23 mouse cellular contexts compared by ENCODE assay signal in genomic region chr10:126599686-126600085, GRCm38 (mm10).
DNase-seq lines count a peak whose midpoint lies in the region; ATAC-seq and TF ChIP-seq lines count a peak whose summit lies in the region.
"Had no signal": no experiment of that assay in that cellular context is flagged by ENCODE, and none has a peak within 500 bp of the region (broad histone marks: within the 10 kb centered on the region; RNA-seq: fewer than 3 reads in every experiment).

No protein-coding gene starts in this region.

- 0 out of 2 replicates have a peak, but pooled peaks cover 5% of the 10 kb centered on the region for H3K9me3 ChIP-seq in forebrain, embryonic 15.5 days
- no peaks in the 10 kb centered on the region for H3K9me3 ChIP-seq in forebrain, embryonic 11.5 days (ENCODE audit: control insufficient read depth, low read length)

- no peak for TF ChIP-seq EP300 in heart, adult 2 months (IDR thresholded peaks at IDR 0.05; ENCODE audit: insufficient read depth, low read depth, low read length)

- no peaks in the 10 kb centered on the region for H3K36me3 ChIP-seq in heart, adult 2 months (ENCODE audit: control insufficient read depth, insufficient read depth, low read length)
- H3K36me3 ChIP-seq in forebrain, embryonic 15.5 days = no peaks in the 10 kb centered on the region
- no peaks in the 10 kb centered on the region for H3K36me3 ChIP-seq in forebrain, embryonic 11.5 days (ENCODE audit: control insufficient read depth, insufficient read depth, low read length)
- H3K36me3 ChIP-seq: G1E had no signal

- H3K4me1 ChIP-seq in heart, adult 2 months (ENCODE audit: control insufficient read depth, insufficient read depth, low read length) = no peaks in the 10 kb centered on the region
- H3K4me1 ChIP-seq in forebrain, embryonic 15.5 days = no peaks in the 10 kb centered on the region
- no peaks in the 10 kb centered on the region for H3K4me1 ChIP-seq in forebrain, embryonic 11.5 days (replicated peaks; ENCODE audit: control insufficient read depth, insufficient read depth, low read length)

- H3K9ac ChIP-seq in heart, adult 2 months (ENCODE audit: low read depth, low read length) = no peak overlapping the region
- H3K9ac ChIP-seq in forebrain, embryonic 15.5 days (replicated peaks) = no peak overlapping the region
- no peak overlapping the region for H3K9ac ChIP-seq in forebrain, embryonic 11.5 days (ENCODE audit: low read length)

- no peak overlapping the region for H3K27ac ChIP-seq in heart, adult 2 months
- no peak overlapping the region for H3K27ac ChIP-seq in forebrain, embryonic 15.5 days (replicated peaks)
- no peak overlapping the region for H3K27ac ChIP-seq in forebrain, embryonic 11.5 days (ENCODE audit: low read depth, low read length)

- no peaks in the 10 kb centered on the region for H3K79me2 ChIP-seq in heart, adult 2 months (replicated peaks; ENCODE audit: control insufficient read depth, insufficient read depth, low read length)

- no peak overlapping the region for H3K4me2 ChIP-seq in forebrain, embryonic 15.5 days (replicated peaks)
- no peak overlapping the region for H3K4me2 ChIP-seq in forebrain, embryonic 11.5 days (ENCODE audit: low read depth, low read length, severe bottlenecking)

- DNase-seq in heart, adult 11 months = peak; percentile 69
- DNase-seq in heart, adult 2 months = no peak
- DNase-seq in R1 (ENCODE audit: low read depth, low spot score) = peak; percentile 60
- peak; percentile 29 for DNase-seq in ZHBTc4 (ENCODE audit: low read depth, low spot score)
- no peak for DNase-seq in forebrain, embryonic 11.5 days (ENCODE audit: low spot score)
- DNase-seq: adrenal gland, adult 2 months; adrenal gland, adult 8-10 months; adrenal gland, postnatal 10 days; adrenal gland, postnatal 14 days; adrenal gland, postnatal 25 days; adrenal gland, postnatal 36 days; B cell, adult 2 months; cerebellum, adult 11 months; cerebellum, adult 11-12 months; cerebellum, adult 18-20 months; cerebellum, adult 2 months; cerebellum, adult 8-10 months had no signal

- no peak for TF ChIP-seq POLR2A in heart, adult 2 months (IDR thresholded peaks at IDR 0.05; ENCODE audit: insufficient read depth, low read depth, low read length)

- no peak for TF ChIP-seq CTCF in heart, adult 2 months (IDR thresholded peaks at IDR 0.05)

- 78% methylated on average over 2 of the region's 2 CpGs for WGBS in heart, adult 2 months
- WGBS in forebrain, embryonic 15.5 days = 88% methylated on average over 2 of the region's 2 CpGs
- 88% methylated on average over 2 of the region's 2 CpGs for WGBS in forebrain, embryonic 11.5 days

- intact Hi-C loops in heart, adult 2 months (cut with DNase I) = no loop called here

- H3K4me3 ChIP-seq in heart, adult 2 months = no peak overlapping the region
- no peak overlapping the region for H3K4me3 ChIP-seq in forebrain, embryonic 15.5 days
- no peak overlapping the region for H3K4me3 ChIP-seq in forebrain, embryonic 11.5 days (ENCODE audit: low read depth, low read length)

- no peak for ATAC-seq in forebrain, embryonic 15.5 days (replicated peaks)
- ATAC-seq in forebrain, embryonic 11.5 days (replicated peaks; ENCODE audit: low FRiP score) = no peak
- ATAC-seq: activated CD4-positive, CD25-positive, alpha-beta regulatory T cell, adult 4 months; CD4-positive, CD25-positive, alpha-beta regulatory T cell, adult 4 months; Patski had no signal

- no peaks in the 10 kb centered on the region for H3K27me3 ChIP-seq in heart, adult 2 months (ENCODE audit: control insufficient read depth, insufficient read depth, low read length)
- H3K27me3 ChIP-seq in forebrain, embryonic 15.5 days = no peaks in the 10 kb centered on the region
- no peaks in the 10 kb centered on the region for H3K27me3 ChIP-seq in forebrain, embryonic 11.5 days (ENCODE audit: control insufficient read depth, insufficient read depth, low read length)
- H3K27me3 ChIP-seq: CH12.LX, Patski had no signal

Comparison
In these comparisons a context has a peak if more than half of its experiments do, and no peak if none do; other contexts are left out.
1. DNase-seq: peak in heart, adult 11 months (single experiment), R1 (single experiment) and ZHBTc4 (single experiment); none in heart, adult 2 months (0 of 2) and forebrain, embryonic 11.5 days (single experiment).